Mouse (Mus musculus): ENCODE measurements at regions not wholly inside any gene's neighbourhood (a gene's known extent, or its start where the extent isn't known, plus 50 kb on each side); places are given as distances from the start of the nearest gene placed in this dataset.

GRCm38 (mm10) chr7:65772845-65773244 is 81.9 kb downstream of the Tm2d3 start:
- no peak overlapping the region for H3K27ac ChIP-seq
- WGBS, result 84% methylated on average over 3 of the region's 3 CpGs
- H3K36me3 ChIP-seq (replicated peaks), result no peaks in the 10 kb centered on the region
- H3K9me3 ChIP-seq, result no peaks in the 10 kb centered on the region
- DNase-seq (ENCODE audit: extremely low spot score, low spot score), result no peak
- H3K4me3 ChIP-seq, result no peak overlapping the region
- no peaks in the 10 kb centered on the region for H3K4me1 ChIP-seq
- no peaks in the 10 kb centered on the region for H3K27me3 ChIP-seq (ENCODE audit: poor library complexity, severe bottlenecking)

- no peak overlapping the region for H3K4me3 ChIP-seq
- WGBS, result 77% methylated on average over 2 of the region's 2 CpGs
- H3K27ac ChIP-seq, result no peak overlapping the region
- DNase-seq (ENCODE audit: extremely low spot score, low spot score), result no peak
- no peaks in the 10 kb centered on the region for H3K36me3 ChIP-seq (replicated peaks)
- no peaks in the 10 kb centered on the region for H3K27me3 ChIP-seq (ENCODE audit: poor library complexity, severe bottlenecking)
- no peaks in the 10 kb centered on the region for H3K4me1 ChIP-seq
- no peaks in the 10 kb centered on the region for H3K9me3 ChIP-seq
Measured at GRCm38 (mm10) chr7:65773948-65774347, 83.0 kb downstream of the Tm2d3 start.

- Histone ChIP-seq H3K9me3 (no peaks in the 10 kb centered on the region), H3K4me3 (no peak overlapping the region), H3K27me3 (ENCODE audit: poor library complexity, severe bottlenecking) (no peaks in the 10 kb centered on the region), H3K4me1 (no peaks in the 10 kb centered on the region), H3K27ac (no peak overlapping the region), H3K36me3 (replicated peaks) (no peaks in the 10 kb centered on the region)
- WGBS, result 93% methylated on average over 11 of the region's 11 CpGs
- no peak for DNase-seq (ENCODE audit: extremely low spot score, low spot score)
Measured at GRCm38 (mm10) chr7:65774388-65775015, 83.5 kb downstream of the Tm2d3 start.

GRCm38 (mm10) chr7:65775016-65775415 is 84.0 kb downstream of the Tm2d3 start:
- no peak for DNase-seq (ENCODE audit: extremely low spot score, low spot score)
- 93% methylated on average over 3 of the region's 3 CpGs for WGBS
- H3K4me3 ChIP-seq, result no peak overlapping the region
- H3K27ac ChIP-seq, result no peak overlapping the region
- H3K4me1 ChIP-seq, result peaks cover 4% of the 10 kb centered on the region
- no peaks in the 10 kb centered on the region for H3K27me3 ChIP-seq (ENCODE audit: poor library complexity, severe bottlenecking)
- no peaks in the 10 kb centered on the region for H3K9me3 ChIP-seq
- no peaks in the 10 kb centered on the region for H3K36me3 ChIP-seq (replicated peaks)

- no peak overlapping the region for H3K27ac ChIP-seq
- peaks cover 22% of the 10 kb centered on the region for H3K27me3 ChIP-seq (ENCODE audit: poor library complexity, severe bottlenecking)
- no peak for DNase-seq (ENCODE audit: extremely low spot score, low spot score)
- no peaks in the 10 kb centered on the region for H3K36me3 ChIP-seq (replicated peaks)
- no peaks in the 10 kb centered on the region for H3K9me3 ChIP-seq
- WGBS, result 83% methylated on average over 14 of the region's 14 CpGs
- peaks cover 34% of the 10 kb centered on the region for H3K4me1 ChIP-seq
- H3K4me3 ChIP-seq, result no peak overlapping the region
Measured at GRCm38 (mm10) chr7:65779716-65780372, 81.7 kb upstream of the Pcsk6 start.

GRCm38 (mm10) chr7:65780578-65781370 is 80.8 kb upstream of the Pcsk6 start:
- H3K4me3 ChIP-seq, result no peak overlapping the region
- H3K9me3 ChIP-seq, result no peaks in the 10 kb centered on the region
- H3K4me1 ChIP-seq, result peaks cover 34% of the 10 kb centered on the region
- no peak for DNase-seq (ENCODE audit: extremely low spot score, low spot score)
- peak overlapping the region; percentile 44; the same call in 1 of the 2 replicates for H3K27ac ChIP-seq
- no peaks in the 10 kb centered on the region for H3K36me3 ChIP-seq (replicated peaks)
- 49% methylated on average over 9 of the region's 9 CpGs for WGBS
- peaks cover 22% of the 10 kb centered on the region for H3K27me3 ChIP-seq (ENCODE audit: poor library complexity, severe bottlenecking)

GRCm38 (mm10) chr7:65782024-65782423 is 79.5 kb upstream of the Pcsk6 start:
- peaks cover 22% of the 10 kb centered on the region for H3K27me3 ChIP-seq (ENCODE audit: poor library complexity, severe bottlenecking)
- peaks cover 43% of the 10 kb centered on the region for H3K4me1 ChIP-seq
- DNase-seq (ENCODE audit: extremely low spot score, low spot score), result no peak
- no peak overlapping the region for H3K4me3 ChIP-seq
- H3K36me3 ChIP-seq (replicated peaks), result no peaks in the 10 kb centered on the region
- WGBS, result 90% methylated on average over 7 of the region's 7 CpGs
- peak overlapping the region; percentile 58; the same call in 1 of the 2 replicates for H3K27ac ChIP-seq
- H3K9me3 ChIP-seq, result no peaks in the 10 kb centered on the region

GRCm38 (mm10) chr7:65783773-65784172 is 77.8 kb upstream of the Pcsk6 start:
- Histone ChIP-seq H3K36me3 (replicated peaks) (no peaks in the 10 kb centered on the region), H3K4me3 (no peak overlapping the region), H3K27ac (no peak overlapping the region), H3K4me1 (peaks cover 53% of the 10 kb centered on the region), H3K9me3 (no peaks in the 10 kb centered on the region), H3K27me3 (ENCODE audit: poor library complexity, severe bottlenecking) (peaks cover 22% of the 10 kb centered on the region)
- no peak for DNase-seq (ENCODE audit: extremely low spot score, low spot score)
- WGBS, result 48% methylated on average over 4 of the region's 4 CpGs

- H3K36me3 ChIP-seq (replicated peaks), result no peaks in the 10 kb centered on the region
- WGBS, result 24% methylated on average over 2 of the region's 2 CpGs
- peak overlapping the region; percentile 54 for H3K27ac ChIP-seq
- peak; percentile 73 for DNase-seq (ENCODE audit: extremely low spot score, low spot score)
- no peak overlapping the region for H3K4me3 ChIP-seq
- H3K4me1 ChIP-seq, result peaks cover 35% of the 10 kb centered on the region
- H3K27me3 ChIP-seq (ENCODE audit: poor library complexity, severe bottlenecking), result peaks cover 23% of the 10 kb centered on the region
- no peaks in the 10 kb centered on the region for H3K9me3 ChIP-seq
Measured at GRCm38 (mm10) chr7:65786916-65787315, 74.6 kb upstream of the Pcsk6 start.

- DNase-seq (ENCODE audit: extremely low spot score, low spot score), result no peak
- Histone ChIP-seq H3K27me3 (ENCODE audit: poor library complexity, severe bottlenecking) (peaks cover 13% of the 10 kb centered on the region), H3K4me1 (peaks cover 29% of the 10 kb centered on the region), H3K4me3 (no peak overlapping the region), H3K27ac (peak overlapping the region; percentile 54; the same call in 1 of the 2 replicates), H3K9me3 (no peaks in the 10 kb centered on the region), H3K36me3 (replicated peaks) (no peaks in the 10 kb centered on the region)
- 88% methylated on average over 5 of the region's 5 CpGs for WGBS
Measured at GRCm38 (mm10) chr7:65787849-65788248, 73.7 kb upstream of the Pcsk6 start.

GRCm38 (mm10) chr7:65790264-65790663 is 71.3 kb upstream of the Pcsk6 start:
- Histone ChIP-seq H3K36me3 (replicated peaks) (no peaks in the 10 kb centered on the region), H3K27me3 (ENCODE audit: poor library complexity, severe bottlenecking) (peaks cover 6% of the 10 kb centered on the region; the same call in 1 of the 2 replicates), H3K9me3 (no peaks in the 10 kb centered on the region; the same call in 1 of the 2 replicates), H3K4me3 (no peak overlapping the region), H3K27ac (no peak overlapping the region), H3K4me1 (peaks cover 24% of the 10 kb centered on the region)
- 78% methylated on average over 6 of the region's 6 CpGs for WGBS
- DNase-seq (ENCODE audit: extremely low spot score, low spot score), result no peak

GRCm38 (mm10) chr7:65792187-65792823 is 69.2 kb upstream of the Pcsk6 start:
- Histone ChIP-seq H3K27ac (no peak overlapping the region), H3K27me3 (ENCODE audit: poor library complexity, severe bottlenecking) (peaks cover 6% of the 10 kb centered on the region; the same call in 1 of the 2 replicates), H3K4me3 (no peak overlapping the region), H3K9me3 (no peaks in the 10 kb centered on the region; the same call in 1 of the 2 replicates), H3K36me3 (replicated peaks) (no peaks in the 10 kb centered on the region), H3K4me1 (peaks cover 12% of the 10 kb centered on the region)
- DNase-seq (ENCODE audit: extremely low spot score, low spot score), result no peak
- 91% methylated on average over 10 of the region's 10 CpGs for WGBS

All from forebrain, embryonic 10.5 days (tissue).